Mouse (Mus musculus) brain, embryonic 14.5 days (tissue): ENCODE measurements around the gene Cyp2j6. TPM values are rescaled to one million over a fixed set of nuclear protein-coding genes. Genes with fewer than 3 reads are reported as not detected.
"Not testable (repeated sequence)": the region's sequence is repeated elsewhere in the genome, so short reads cannot be mapped to it uniquely, and the experiment has no call there.

Source experiments
- DNase-seq: peaks from one replicate; pipeline ENCODE4 v3.0.0-alpha.2; 2011; ENCODE audit warnings: low read depth
- CTCF ChIP-seq: fragments of 200-500 bp; IDR thresholded peaks from 2 replicates; pipeline ENCODE4 v1.5.1; 2012; ENCODE audit warnings: inconsistent platforms, mild to moderate bottlenecking, moderate library complexity, borderline replicate concordance; ENCODE audit not compliant: insufficient read depth, insufficient read length; ENCODE audit errors: extremely low read depth
- POLR2A ChIP-seq: fragments of 200-500 bp; IDR thresholded peaks from 2 replicates; pipeline ENCODE4 v1.6.1; 2012; ENCODE audit warnings: mild to moderate bottlenecking, inconsistent platforms, borderline replicate concordance; ENCODE audit not compliant: poor library complexity, insufficient read depth, insufficient read length, severe bottlenecking; ENCODE audit errors: extremely low read depth
- polyA plus RNA-seq: library from polyadenylated mRNA; depleted of rRNA; stranded (reverse); fragments of >200 nt; gene quantifications from 2 replicates; pipeline ENCODE4 v1.2.3, GENCODE M21; 2012; rRNA removed

The Cyp2j6 gene
- 2.7 and 3.9 TPM in 2 replicates for polyA plus RNA-seq

DNA sequence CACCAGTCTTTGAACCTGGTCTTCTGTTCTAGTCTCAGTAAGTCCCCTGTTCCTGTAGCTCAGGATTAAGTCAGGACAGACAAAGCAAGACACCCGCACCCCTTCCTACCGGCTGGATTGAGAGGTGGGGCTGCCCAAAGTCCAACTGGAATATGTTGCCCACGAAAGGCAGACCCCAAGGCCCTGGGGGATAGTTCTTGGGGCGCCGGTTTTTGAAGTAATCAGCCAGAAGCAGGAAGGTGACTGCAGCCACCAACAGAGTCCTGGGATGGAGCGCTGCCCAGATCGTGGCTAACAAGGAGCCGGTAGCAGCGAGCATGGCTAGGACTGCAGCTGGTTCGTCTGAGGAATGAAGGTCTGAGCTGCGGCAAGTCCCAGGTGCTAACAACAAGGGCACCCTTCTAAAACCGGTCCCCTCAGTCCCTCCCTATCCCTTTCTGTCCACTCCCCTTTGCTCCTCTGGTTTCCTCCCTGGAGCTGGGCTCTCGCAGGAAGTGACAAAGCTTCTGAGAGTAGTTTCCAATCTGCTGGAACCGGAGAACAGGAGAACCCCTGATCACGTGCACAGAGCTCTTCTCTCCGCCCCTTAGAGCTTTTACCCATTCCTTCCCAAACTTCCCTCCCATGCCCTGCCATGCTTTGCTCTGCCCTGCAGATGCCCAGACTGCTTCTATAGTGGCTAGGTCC, at the start of gene Cyp2j6:
Cyp2j6 (minus strand) TSS at position 529 of the 687 bp plus-strand sequence.
- DNase-seq, result peak; percentile 82
- TF ChIP-seq CTCF (no peak), POLR2A (peak; percentile 32; the same call in 1 of the 2 replicates)

DNA sequence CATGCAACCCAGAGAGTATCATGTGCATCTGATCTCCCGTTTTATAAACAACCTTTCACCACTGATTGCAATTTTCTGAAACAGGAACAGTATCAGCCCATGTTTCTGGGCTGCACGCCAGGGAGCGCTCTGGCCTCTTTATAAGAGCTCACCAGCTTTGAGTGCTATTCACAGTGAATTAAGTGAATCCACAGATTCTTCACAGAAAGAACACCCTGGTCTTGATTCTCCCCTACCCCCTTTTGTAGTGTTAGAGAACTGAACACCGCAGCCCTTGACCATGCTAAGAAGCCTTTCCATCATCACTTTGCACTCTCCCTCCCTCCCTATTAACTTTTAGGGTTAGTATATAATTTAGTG, 38.3 kb upstream of the Cyp2j6 start:
- peak; percentile 93 for DNase-seq

DNA sequence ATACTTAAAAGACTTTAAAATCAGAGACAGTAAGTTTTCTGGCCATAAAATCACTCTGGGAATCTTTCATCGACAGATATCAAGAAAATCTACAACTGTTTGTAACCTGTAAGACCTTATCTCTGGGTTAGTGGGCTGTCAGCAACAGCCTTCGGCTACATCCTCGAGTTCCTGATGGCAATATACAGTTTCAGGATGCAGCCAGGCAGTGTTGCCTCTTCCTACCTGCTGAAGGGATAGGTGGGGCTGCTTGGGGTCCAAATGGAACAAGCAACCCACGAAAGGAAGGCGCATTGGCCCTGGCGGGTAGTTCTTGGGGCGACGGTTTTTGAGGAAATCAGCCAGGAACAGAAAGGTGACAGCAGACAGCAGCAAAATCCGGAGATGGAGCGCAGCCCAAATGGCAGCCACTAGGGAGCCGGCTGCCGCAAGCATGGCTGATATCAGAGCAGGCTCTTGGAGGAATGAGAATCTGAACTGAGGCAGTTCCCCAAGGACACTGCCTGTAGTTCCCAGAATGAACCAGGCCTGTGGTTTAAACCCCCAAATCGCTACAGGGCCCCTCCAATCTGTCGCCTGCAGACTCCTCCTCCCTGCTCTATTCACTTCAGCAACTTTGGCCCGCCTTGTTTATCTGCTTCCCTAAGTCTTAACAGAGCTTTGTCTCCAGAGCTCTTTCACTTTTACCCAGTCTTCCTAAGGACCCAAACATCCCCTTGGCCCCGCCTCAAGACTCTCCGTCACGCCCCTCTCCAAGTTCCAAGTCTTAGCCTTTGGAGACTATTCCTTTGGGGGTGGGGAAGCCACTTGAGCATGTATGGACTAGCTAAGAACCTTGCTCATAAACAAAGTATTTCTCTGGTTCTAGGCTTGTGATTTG, 37.7 kb upstream of the Cyp2j6 start, which contains the start of gene Cyp2j9:
Cyp2j9 (minus strand) TSS at position 668 of the 880 bp plus-strand sequence.
- no peak for TF ChIP-seq CTCF
- TF ChIP-seq POLR2A, result no peak
- peak; percentile 93 for DNase-seq

More for the DNA sequence above, 38.3 kb upstream of the Cyp2j6 start:
- no peak for TF ChIP-seq POLR2A
- TF ChIP-seq CTCF, result no peak

DNA sequence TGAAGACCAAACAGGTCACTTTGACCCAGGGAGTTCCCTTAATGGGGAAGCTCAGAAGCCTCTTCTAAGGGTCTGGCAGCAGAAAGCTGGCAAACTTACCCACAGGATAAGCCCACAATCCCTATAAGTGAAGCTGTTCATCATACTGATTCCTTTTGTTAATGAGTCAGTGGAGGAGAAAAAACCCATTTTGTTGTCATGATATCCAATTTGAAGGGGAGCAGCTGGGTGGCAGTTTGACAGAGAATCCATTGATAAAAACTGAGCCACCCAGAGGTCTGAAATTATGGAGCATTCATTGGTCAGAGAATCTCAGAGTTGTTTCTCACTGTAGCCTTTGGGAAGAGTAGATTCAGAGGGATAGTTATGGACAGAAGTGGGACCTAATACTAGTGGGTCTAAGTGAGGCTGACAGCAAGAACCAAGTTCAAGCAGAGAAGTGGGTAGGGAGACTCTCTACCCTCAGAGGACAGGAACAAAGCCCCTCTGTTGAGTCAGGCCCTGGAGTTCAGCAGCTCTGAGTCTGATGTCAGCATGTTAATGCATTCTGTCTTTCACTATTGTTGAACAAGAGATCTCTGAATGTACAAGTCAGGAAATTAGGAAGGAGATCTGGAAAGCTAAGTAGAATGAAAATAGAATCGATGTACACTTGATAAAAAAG, 28.1 kb upstream of the Cyp2j6 start:
- peak; percentile 42 for DNase-seq

DNA sequence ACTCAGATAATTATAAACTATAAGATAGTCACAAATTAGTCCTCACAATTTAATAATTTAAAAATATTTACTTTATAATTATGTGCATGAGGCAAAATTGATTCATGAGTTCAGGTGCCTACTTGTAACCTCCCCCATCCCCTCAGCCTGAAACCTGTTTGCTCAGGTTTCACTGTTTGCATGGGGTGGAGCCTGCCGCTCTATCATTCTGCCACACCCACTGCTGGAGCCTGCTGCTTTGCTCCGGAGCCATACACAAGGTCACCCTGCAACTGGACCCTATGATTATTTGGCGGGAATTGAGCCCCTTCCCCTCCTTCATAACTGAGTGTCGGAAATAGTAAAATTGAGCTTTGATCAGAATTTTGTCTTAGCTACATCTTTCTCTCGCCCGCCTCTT, 26.9 kb upstream of the Cyp2j6 start:
- DNase-seq, result not testable (repeated sequence)

More for the DNA sequence above, 28.1 kb upstream of the Cyp2j6 start:
- TF ChIP-seq CTCF, result no peak
- no peak for TF ChIP-seq POLR2A

DNA sequence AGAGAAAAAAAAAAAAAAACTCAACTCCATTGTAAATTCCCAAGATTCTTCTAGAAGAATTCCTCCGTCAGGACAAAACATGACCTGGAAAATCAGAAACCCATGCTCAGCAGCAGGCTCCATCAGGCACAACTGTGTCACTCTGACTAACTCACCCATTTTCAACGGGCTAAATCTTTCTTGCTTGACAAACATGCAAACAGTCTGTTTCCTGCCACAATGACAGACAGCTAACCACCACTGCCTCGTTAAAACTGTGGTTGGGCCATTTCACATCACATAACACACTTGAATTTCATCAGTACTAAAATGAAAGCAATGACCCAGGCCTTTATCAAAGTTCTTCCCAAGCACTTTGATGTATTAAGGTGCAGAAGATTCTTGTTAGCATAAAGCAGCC, 16.0 kb upstream of the Cyp2j6 start:
- DNase-seq, result no peak
- no peak for TF ChIP-seq CTCF
- TF ChIP-seq POLR2A, result no peak

DNA sequence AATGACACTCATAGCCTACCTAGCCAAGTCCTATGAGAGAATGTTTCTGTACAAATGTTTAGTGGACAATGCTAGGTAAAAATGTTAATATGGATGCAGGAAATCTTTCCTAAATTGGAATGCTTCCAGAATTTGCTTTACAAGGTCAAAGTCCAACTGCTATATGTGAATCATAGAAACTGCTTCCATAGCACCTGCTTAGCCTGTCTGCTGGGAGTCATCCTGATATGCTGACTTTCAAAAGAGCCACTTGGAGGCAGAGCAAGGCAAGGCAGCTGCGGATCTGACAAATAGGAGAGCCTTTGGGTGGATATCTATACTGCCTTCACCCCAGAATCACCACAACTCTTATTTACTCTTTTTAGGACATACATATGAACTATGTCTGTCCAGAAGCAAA, 14.5 kb upstream of the Cyp2j6 start:
- DNase-seq, result no peak
- no peak for TF ChIP-seq POLR2A
- TF ChIP-seq CTCF, result no peak

DNA sequence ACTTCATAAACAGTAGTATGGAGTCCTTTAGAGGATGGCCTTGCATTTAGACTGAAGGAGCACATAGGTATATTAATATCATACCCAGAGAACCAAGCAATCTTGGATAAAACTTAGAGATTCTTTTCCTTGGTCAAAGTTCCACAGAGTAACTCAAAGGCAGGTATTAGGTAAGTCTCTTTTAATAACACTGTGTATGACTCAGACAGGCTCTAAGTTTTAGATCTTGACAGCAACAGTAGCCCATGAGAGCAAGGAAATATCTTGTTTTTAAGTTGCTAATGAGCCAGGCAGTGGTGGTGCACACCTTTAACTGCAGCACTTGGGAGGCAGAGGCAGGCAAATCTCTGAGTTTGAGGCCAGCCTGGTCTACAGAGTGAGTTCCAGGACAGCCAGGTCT, 12.3 kb upstream of the Cyp2j6 start:
- TF ChIP-seq POLR2A (no peak), CTCF (no peak)
- DNase-seq, result no peak

DNA sequence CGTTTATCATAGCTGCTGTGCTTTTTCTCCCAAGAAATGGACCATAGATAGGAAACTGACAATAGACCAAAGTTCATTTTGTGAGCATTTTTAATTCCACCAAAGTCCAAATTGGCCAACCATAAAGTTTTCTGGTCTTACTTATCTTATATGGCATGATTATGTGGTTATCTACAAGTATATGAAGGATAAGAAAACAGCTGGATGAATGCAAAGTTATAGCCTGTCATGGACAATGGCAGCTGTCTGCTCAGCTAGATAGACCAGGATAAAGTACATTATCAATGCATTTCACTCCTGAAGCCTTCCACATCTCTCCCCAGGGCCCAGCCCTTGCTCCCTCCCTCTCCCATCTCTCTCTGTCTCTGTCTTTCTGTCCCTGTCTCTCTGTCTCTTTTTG, 7.0 kb upstream of the Cyp2j6 start:
- no peak for TF ChIP-seq POLR2A
- no peak for TF ChIP-seq CTCF

DNA sequence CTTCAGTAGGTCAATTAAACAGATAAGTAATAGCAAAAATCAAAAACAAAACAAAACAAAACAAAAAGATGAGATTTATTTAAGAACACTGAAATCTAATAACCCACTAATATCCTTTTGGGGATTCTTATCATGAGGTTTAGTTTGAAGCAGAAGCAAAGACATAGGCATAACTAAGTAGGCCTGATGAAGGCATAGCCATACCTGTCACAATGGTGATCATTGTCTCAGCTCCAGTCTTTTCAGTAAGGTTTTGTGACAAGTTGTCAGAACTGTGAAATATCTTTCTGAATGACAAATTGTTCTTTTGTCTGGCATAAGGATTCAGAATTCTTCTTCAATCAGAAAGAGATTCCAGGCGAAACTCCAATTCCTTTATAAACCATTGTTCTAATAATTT, 6.3 kb upstream of the Cyp2j6 start:
- TF ChIP-seq CTCF (no peak), POLR2A (no peak)
- DNase-seq, result no peak

More for the DNA sequence above, 7.0 kb upstream of the Cyp2j6 start:
- DNase-seq, result no peak

DNA sequence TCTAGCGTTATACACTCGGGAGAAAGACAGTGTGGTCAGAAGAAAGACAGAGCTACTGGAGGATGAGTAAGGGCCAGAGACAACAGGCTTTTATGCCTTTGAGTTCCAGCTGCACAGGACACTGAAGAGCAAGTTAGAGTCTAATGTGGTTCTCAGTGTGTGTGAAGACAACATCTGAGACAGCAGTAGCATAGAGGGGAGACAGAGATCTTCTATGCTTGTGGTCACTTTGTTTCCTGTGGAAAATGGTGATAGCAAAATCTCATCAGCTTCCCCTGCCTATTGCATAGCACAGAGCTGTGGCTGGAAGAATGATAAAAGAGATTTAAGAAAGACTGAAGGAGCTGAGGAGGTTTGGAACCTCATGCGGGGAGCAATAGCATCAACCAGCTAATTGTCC, 1.8 kb downstream of the Cyp2j6 start:
- DNase-seq, result no peak
- TF ChIP-seq POLR2A, result no peak
- no peak for TF ChIP-seq CTCF

DNA sequence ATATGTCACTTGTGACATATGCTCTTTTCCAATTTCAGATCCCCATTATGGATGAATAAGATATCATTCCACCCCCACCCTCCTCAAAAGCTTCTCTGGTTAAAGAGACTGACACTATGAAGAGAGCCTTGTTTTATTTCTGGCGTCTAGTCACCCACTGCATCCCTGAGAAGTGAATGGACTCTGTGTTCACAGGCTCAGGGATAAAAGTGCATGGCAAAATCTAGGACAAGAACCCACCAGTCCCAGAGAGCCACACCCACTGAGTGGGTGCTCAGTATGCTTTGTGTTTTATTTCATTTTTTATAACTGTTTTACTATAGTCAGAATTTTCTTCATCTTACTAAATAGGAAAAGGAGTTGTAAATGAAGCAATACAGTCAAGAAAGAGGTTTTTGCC, 7.5 kb downstream of the Cyp2j6 start:
- TF ChIP-seq POLR2A (no peak), CTCF (no peak)
- no peak for DNase-seq
